Mouse (Mus musculus): ENCODE measurements around the gene Mettl27. TPM values are rescaled to one million over a fixed set of nuclear protein-coding genes. Genes with fewer than 3 reads are reported as not detected.

Gene Mettl27
- total RNA-seq, 1 experiment: 15.6 TPM

- Histone ChIP-seq H3K9ac (ENCODE audit: insufficient read depth, low read depth, low read length, poor library complexity, severe bottlenecking) (peak overlapping the region; percentile 73), H3K9me3 (ENCODE audit: control insufficient read depth, insufficient read depth, low read depth, low read length) (no peaks in the 10 kb centered on the region), H3K27ac (ENCODE audit: insufficient read depth, low read depth, low read length, poor library complexity, severe bottlenecking) (peak overlapping the region; percentile 98), H3K4me1 (ENCODE audit: control insufficient read depth in 2 of 2, insufficient read depth in 2 of 2, low read length in 2 of 2, poor library complexity in 1 of 2) (peaks cover 9 to 31% of the 10 kb centered on the region in 2 experiments; a peak in 3 of 4 replicates), H3K36me3 (ENCODE audit: control insufficient read depth, insufficient read depth, low read length, poor library complexity, severe bottlenecking) (peaks cover 14% of the 10 kb centered on the region; the same call in 1 of the 2 replicates), H3K4me3 (ENCODE audit: insufficient read depth in 1 of 2, low read depth in 1 of 2, low read length in 2 of 2, poor library complexity in 1 of 2, severe bottlenecking in 1 of 2) (peak overlapping the region in 1 of 2 experiments; percentile 28; a peak in 1 of 4 replicates)
- TF ChIP-seq ZNF384 (IDR thresholded peaks at IDR 0.05; ENCODE audit: low read depth, low read length) (no peak), ZC3H11A (IDR thresholded peaks at IDR 0.05; ENCODE audit: borderline replicate concordance, low read depth, low read length) (no peak), CHD2 (IDR thresholded peaks at IDR 0.05; ENCODE audit: low read depth, low read length) (peak; percentile 36), HCFC1 (IDR thresholded peaks at IDR 0.05; ENCODE audit: borderline replicate concordance, insufficient read depth, low read length) (no peak), MAFK (IDR thresholded peaks at IDR 0.05; ENCODE audit: insufficient read depth, low read depth, low read length) (no peak)
- in situ Hi-C loops (cut with MboI; ENCODE audit: low sequenced_read_pairs in 2 of 2, unreplicated experiment in 2 of 2): no loop called here
- peak; percentile 97 for DNase-seq (ENCODE audit: low read depth, low spot score)
Measured at GRCm38 (mm10) chr5:134941472-134942209, 9.5 kb downstream of the Mettl27 start.

- Histone ChIP-seq H3K4me3 (ENCODE audit: insufficient read depth in 1 of 2, low read depth in 1 of 2, low read length in 2 of 2, poor library complexity in 1 of 2, severe bottlenecking in 1 of 2) (peak overlapping the region; percentile 7 to 35; a peak in 2 of 4 replicates), H3K36me3 (ENCODE audit: control insufficient read depth, insufficient read depth, low read length, poor library complexity, severe bottlenecking) (peaks cover 14% of the 10 kb centered on the region; the same call in 1 of the 2 replicates), H3K9me3 (ENCODE audit: control insufficient read depth, insufficient read depth, low read depth, low read length) (no peaks in the 10 kb centered on the region), H3K27ac (ENCODE audit: insufficient read depth, low read depth, low read length, poor library complexity, severe bottlenecking) (peak overlapping the region; percentile 98), H3K4me1 (ENCODE audit: control insufficient read depth in 2 of 2, insufficient read depth in 2 of 2, low read length in 2 of 2, poor library complexity in 1 of 2) (peaks cover 12 to 33% of the 10 kb centered on the region in 2 experiments; a peak in 3 of 4 replicates), H3K9ac (ENCODE audit: insufficient read depth, low read depth, low read length, poor library complexity, severe bottlenecking) (peak overlapping the region; percentile 52)
- TF ChIP-seq ZNF384 (IDR thresholded peaks at IDR 0.05; ENCODE audit: low read depth, low read length): no peak
- 0 out of 2 replicates have a peak, but pooled peaks have one; percentile 5 for TF ChIP-seq MAFK (IDR thresholded peaks at IDR 0.05; ENCODE audit: insufficient read depth, low read depth, low read length)
- no peak for DNase-seq (ENCODE audit: low read depth, low spot score)
- in situ Hi-C loops (cut with MboI; ENCODE audit: low sequenced_read_pairs in 2 of 2, unreplicated experiment in 2 of 2): no loop called here
Measured at GRCm38 (mm10) chr5:134942740-134943139, 10.6 kb downstream of the Mettl27 start.

DNA sequence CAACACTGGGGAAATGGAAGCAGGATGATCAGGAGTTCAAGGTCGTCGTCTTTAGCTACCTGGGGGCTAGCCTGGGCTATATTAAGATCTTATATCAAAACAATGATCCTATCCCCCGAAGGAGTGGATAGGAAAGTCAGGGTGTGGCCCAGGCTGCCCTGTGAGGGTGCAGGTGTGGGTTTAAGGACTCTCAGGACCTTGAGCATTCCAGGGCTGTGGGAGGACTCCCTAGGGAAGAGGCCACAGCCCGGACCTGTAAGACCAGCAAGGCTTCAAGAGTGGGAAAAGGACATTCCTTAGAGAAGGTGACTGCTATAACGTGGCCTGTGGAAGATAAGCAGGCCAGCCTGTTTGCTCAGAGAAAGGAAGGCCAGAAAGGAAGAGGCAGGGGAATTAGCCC is 12.0 kb downstream of the Mettl27 start:
- Histone ChIP-seq H3K4me3 (ENCODE audit: insufficient read depth in 1 of 2, low read depth in 1 of 2, low read length in 2 of 2, poor library complexity in 1 of 2, severe bottlenecking in 1 of 2) (peak overlapping the region in 1 of 2 experiments; percentile 66; a peak in 2 of 4 replicates), H3K27ac (ENCODE audit: insufficient read depth, low read depth, low read length, poor library complexity, severe bottlenecking) (peak overlapping the region; percentile 95), H3K9me3 (ENCODE audit: control insufficient read depth, insufficient read depth, low read depth, low read length) (no peaks in the 10 kb centered on the region), H3K36me3 (ENCODE audit: control insufficient read depth, insufficient read depth, low read length, poor library complexity, severe bottlenecking) (peaks cover 14% of the 10 kb centered on the region; the same call in 1 of the 2 replicates), H3K4me1 (ENCODE audit: control insufficient read depth in 2 of 2, insufficient read depth in 2 of 2, low read length in 2 of 2, poor library complexity in 1 of 2) (peaks cover 12 to 40% of the 10 kb centered on the region in 2 experiments; a peak in 3 of 4 replicates), H3K9ac (ENCODE audit: insufficient read depth, low read depth, low read length, poor library complexity, severe bottlenecking) (peak overlapping the region; percentile 50)
- TF ChIP-seq CHD2 (IDR thresholded peaks at IDR 0.05; ENCODE audit: low read depth, low read length) (no peak), HCFC1 (IDR thresholded peaks at IDR 0.05; ENCODE audit: borderline replicate concordance, insufficient read depth, low read length) (no peak), ZNF384 (IDR thresholded peaks at IDR 0.05; ENCODE audit: low read depth, low read length) (no peak), ZC3H11A (IDR thresholded peaks at IDR 0.05; ENCODE audit: borderline replicate concordance, low read depth, low read length) (no peak), MAFK (IDR thresholded peaks at IDR 0.05; ENCODE audit: insufficient read depth, low read depth, low read length) (no peak)
- in situ Hi-C loops (cut with MboI; ENCODE audit: low sequenced_read_pairs in 2 of 2, unreplicated experiment in 2 of 2): no loop called here
- DNase-seq (ENCODE audit: low read depth, low spot score): no peak

DNA sequence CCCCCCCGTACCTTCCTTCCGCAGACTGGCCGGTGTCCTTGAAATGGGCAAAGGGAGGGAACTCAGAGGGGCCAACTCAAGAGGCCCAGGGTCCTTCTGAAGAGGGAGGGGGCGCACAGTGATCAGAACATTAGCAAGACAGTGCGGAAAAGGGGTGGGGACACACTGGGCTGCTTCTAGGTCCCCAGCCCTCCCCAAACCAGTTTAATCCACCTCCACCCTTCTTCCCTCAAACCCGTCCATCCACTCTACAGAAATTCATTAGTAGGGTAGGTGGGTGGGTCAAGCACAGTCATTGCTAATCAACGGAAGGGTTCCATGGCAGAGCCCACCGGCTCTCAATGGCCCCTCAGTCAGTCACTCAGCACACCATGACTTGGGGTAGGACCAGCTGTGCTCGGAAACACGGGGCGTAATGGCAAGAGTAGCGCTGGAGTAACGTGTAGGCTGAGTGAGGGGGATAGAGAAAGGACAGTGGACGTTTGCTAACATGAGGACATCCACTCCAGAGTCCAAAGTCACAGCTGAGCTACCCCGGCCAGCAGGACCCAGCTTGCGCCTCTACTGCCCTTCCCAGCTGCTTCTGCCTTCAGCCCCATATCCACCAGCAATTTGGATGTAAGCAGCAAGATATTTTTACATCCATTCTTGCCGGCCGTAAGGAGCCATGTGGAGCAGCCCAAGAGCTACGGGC is 13.2 kb downstream of the Mettl27 start:
- peak overlapping the region; percentile 66 to 82 for H3K4me3 ChIP-seq (ENCODE audit: insufficient read depth in 1 of 2, low read depth in 1 of 2, low read length in 2 of 2, poor library complexity in 1 of 2, severe bottlenecking in 1 of 2)
- in situ Hi-C loops (cut with MboI; ENCODE audit: low sequenced_read_pairs in 2 of 2, unreplicated experiment in 2 of 2): no loop called here
- peak overlapping the region; percentile 69 for H3K9ac ChIP-seq (ENCODE audit: insufficient read depth, low read depth, low read length, poor library complexity, severe bottlenecking)
- peaks cover 12 to 42% of the 10 kb centered on the region in 2 experiments; a peak in 3 of 4 replicates for H3K4me1 ChIP-seq (ENCODE audit: control insufficient read depth in 2 of 2, insufficient read depth in 2 of 2, low read length in 2 of 2, poor library complexity in 1 of 2)
- DNase-seq (ENCODE audit: low read depth, low spot score): no peak
- TF ChIP-seq MAFK (IDR thresholded peaks at IDR 0.05; ENCODE audit: insufficient read depth, low read depth, low read length): no peak
- no peaks in the 10 kb centered on the region for H3K9me3 ChIP-seq (ENCODE audit: control insufficient read depth, insufficient read depth, low read depth, low read length)
- H3K36me3 ChIP-seq (ENCODE audit: control insufficient read depth, insufficient read depth, low read length, poor library complexity, severe bottlenecking): peaks cover 12% of the 10 kb centered on the region; the same call in 1 of the 2 replicates
- H3K27ac ChIP-seq (ENCODE audit: insufficient read depth, low read depth, low read length, poor library complexity, severe bottlenecking): peak overlapping the region; percentile 84
